Mouse (Mus musculus): ENCODE results near the gene Per1. TPM values are rescaled to one million over a fixed set of nuclear protein-coding genes. Genes with fewer than 3 reads are reported as not detected.
A peak's percentile ranks its signal among the peaks of the same experiment; 100 is the strongest.

Per1 gene
- total RNA-seq, 2 experiments from 2014 or later: 68.2 to 76.8 TPM

DNA sequence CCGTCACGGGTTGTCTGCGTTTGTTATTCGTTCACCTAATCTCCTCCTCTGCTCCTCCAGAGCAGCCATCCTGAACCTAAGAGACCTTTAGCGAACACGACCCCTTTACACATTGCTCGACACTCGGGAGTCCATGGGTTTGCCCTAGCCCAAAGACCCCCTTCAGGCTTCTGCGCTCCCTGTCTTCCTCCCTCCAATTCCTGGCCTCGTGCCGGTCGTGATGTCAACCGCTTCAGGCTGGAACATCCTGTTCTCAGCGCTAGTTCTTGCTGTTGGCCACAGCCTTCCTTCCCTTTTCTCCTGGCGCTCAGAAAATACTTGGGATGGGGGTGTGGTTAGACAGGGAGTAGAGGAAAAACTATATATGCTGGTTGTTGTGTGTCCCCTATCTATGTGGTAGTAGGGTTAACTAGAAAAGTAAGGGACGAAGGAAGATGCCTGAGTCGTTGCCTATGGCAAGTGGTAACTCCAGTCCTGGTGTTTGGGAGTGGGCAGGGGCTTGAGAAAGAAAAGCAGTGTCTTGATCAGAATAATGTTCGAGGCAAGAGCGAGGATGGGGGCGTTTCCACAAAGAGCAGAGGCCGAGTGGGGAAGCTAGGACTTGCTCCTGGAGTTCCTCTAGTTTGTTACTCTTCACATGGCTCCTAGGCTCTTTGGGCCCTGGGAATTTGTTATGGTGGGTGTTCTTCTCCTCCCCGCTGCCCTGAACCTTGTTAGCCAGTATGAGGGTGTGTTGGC, 4.3 kb downstream of the Per1 start:
- peak overlapping the region; percentile 74 for H3K4me3 ChIP-seq
- peak overlapping the region; percentile 100 for H3K27ac ChIP-seq
- TF ChIP-seq CTCF (IDR thresholded peaks at IDR 0.05): no peak
- intact Hi-C loops (cut with DNase I): no loop called here
- peak; percentile 95 for DNase-seq

DNA sequence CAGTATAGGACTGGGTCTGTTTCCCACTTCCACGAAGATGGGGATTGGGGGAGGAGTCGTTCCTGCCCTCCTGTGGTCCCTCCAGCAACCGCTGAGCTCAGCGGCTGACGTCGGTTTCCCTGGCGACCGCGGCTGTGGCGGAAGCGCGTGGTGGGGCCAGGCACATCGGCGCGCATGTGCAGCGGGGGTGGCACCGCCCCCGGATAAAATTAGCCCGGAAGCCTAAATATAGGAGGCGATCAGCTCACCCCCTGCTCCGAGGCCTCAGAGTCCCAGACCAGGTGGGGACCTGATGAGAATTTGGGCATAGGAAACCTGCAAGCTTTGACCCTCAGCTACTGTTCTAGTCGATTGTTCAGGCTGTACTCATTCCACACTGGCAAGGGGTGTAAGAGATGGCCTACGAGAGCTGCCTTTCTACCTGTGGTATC, 4.9 kb downstream of the Per1 start:
- TF ChIP-seq CTCF (IDR thresholded peaks at IDR 0.05): peak; percentile 5; the same call in 1 of the 2 replicates
- peak; percentile 98 for DNase-seq
- H3K27ac ChIP-seq: peak overlapping the region; percentile 100
- intact Hi-C loops (cut with DNase I): loop anchor here (10.0 kb wide), 1 partner anchor 815 kb away; the partner anchor contains the start of gene Gps2
- peak overlapping the region; percentile 74 for H3K4me3 ChIP-seq

DNA sequence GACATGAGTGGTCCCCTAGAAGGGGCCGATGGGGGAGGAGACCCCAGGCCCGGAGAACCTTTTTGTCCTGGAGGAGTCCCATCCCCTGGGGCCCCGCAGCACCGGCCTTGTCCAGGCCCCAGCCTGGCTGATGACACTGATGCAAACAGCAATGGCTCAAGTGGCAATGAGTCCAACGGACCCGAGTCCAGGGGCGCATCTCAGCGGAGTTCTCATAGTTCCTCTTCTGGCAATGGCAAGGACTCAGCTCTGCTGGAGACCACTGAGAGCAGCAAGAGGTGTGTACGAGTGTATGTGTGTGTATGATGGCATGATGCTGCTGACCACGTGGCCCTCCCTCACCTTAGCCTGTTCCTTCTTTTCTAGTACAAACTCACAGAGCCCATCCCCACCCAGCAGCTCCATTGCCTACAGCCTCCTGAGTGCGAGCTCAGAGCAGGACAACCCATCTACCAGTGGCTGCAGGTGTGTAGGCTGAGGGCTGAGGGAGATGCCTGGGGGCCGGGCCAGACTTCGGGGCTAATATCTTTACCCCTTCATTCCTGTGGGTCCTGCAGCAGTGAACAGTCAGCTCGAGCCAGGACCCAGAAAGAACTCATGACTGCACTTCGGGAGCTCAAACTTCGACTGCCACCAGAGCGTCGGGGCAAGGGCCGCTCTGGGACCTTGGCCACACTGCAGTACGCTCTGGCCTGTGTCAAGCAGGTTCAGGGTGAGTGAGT, 5.8 kb downstream of the Per1 start:
- peak overlapping the region; percentile 100 for H3K27ac ChIP-seq
- peak; percentile 57 for DNase-seq
- no peak for TF ChIP-seq CTCF (IDR thresholded peaks at IDR 0.05)
- H3K4me3 ChIP-seq: peak overlapping the region; percentile 74
- intact Hi-C loops (cut with DNase I): loop anchor here (10.0 kb wide), 1 partner anchor 814 kb away; the partner anchor contains the start of gene Gps2

DNA sequence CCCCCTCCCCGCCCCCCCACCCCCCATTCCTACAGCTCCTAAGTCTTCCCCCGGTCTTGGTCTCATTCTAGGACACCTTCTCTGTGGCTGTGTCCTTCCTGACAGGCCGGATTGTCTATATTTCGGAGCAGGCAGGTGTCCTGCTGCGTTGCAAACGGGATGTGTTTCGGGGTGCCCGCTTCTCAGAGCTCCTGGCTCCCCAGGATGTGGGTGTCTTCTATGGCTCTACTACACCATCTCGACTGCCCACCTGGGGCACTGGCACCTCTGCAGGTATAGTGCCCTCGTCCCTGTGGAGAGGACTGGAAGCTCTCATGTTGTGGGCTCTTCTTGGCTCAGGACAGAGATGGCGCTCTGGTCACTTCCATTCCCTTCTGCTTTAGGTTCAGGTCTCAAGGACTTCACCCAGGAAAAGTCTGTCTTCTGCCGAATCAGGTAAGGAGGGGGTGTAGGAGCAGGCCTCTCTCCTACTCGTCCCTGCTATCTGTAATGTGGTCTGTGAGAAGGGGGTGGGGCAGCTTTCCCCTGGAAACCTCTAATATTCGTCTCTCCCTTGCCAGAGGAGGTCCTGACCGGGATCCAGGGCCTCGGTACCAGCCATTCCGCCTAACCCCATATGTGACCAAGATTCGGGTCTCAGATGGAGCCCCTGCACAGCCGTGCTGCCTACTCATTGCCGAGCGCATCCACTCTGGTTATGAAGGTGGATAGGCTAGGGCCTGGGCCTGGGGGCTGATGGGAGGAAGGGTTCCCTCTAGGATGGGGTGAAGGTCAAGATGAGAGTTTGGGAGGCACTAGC, 6.8 kb downstream of the Per1 start:
- DNase-seq: peak; percentile 23
- Histone ChIP-seq H3K4me3 (peak overlapping the region; percentile 23; the same call in 1 of the 2 replicates), H3K27ac (peak overlapping the region; percentile 100; the same call in 1 of the 2 replicates)
- intact Hi-C loops (cut with DNase I): loop anchor here (10.0 kb wide), 1 partner anchor 813 kb away; the partner anchor contains the start of gene Gps2
- TF ChIP-seq CTCF (IDR thresholded peaks at IDR 0.05): no peak

DNA sequence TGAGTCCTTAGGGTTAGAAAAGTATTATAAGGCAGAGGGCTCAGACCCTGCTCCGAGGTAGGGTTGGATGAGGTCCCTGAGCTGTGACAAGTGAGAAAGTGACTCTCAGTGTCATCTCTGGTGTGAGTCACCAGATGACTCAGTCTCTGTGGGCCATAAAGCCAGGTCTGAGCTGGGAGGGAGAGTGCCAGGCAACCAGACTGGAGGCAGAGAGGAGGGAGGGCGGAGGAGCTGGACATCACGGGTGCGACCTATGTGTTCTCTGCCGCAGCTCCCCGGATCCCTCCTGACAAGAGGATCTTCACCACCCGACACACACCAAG, 7.3 kb downstream of the Per1 start:
- intact Hi-C loops (cut with DNase I): loop anchor here (10.0 kb wide), 1 partner anchor 812 kb away; the partner anchor contains the start of gene Gps2
- Histone ChIP-seq H3K27ac (peak overlapping the region; percentile 100; the same call in 1 of the 2 replicates), H3K4me3 (no peak overlapping the region)
- peak; percentile 24 for DNase-seq
- TF ChIP-seq CTCF (IDR thresholded peaks at IDR 0.05): no peak

DNA sequence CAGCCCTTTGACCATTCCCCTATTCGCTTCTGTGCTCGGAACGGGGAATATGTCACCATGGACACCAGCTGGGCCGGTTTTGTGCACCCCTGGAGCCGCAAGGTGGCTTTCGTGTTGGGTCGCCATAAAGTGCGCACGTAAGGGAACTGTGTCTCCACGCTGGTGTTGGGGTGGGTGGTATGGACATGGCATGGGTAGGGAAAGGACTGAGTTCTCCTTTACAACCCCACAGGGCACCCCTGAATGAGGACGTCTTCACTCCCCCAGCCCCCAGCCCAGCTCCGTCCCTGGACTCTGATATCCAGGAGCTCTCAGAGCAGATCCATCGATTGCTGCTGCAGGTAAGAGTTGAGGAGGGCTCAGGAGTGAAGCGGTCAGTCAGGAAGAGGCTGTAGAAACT, 8.1 kb downstream of the Per1 start:
- DNase-seq: peak; percentile 22
- no peak overlapping the region for H3K27ac ChIP-seq
- intact Hi-C loops (cut with DNase I): loop anchor here (10.0 kb wide), 1 partner anchor 812 kb away; the partner anchor contains the start of gene Gps2
- no peak for TF ChIP-seq CTCF (IDR thresholded peaks at IDR 0.05)
- H3K4me3 ChIP-seq: no peak overlapping the region

DNA sequence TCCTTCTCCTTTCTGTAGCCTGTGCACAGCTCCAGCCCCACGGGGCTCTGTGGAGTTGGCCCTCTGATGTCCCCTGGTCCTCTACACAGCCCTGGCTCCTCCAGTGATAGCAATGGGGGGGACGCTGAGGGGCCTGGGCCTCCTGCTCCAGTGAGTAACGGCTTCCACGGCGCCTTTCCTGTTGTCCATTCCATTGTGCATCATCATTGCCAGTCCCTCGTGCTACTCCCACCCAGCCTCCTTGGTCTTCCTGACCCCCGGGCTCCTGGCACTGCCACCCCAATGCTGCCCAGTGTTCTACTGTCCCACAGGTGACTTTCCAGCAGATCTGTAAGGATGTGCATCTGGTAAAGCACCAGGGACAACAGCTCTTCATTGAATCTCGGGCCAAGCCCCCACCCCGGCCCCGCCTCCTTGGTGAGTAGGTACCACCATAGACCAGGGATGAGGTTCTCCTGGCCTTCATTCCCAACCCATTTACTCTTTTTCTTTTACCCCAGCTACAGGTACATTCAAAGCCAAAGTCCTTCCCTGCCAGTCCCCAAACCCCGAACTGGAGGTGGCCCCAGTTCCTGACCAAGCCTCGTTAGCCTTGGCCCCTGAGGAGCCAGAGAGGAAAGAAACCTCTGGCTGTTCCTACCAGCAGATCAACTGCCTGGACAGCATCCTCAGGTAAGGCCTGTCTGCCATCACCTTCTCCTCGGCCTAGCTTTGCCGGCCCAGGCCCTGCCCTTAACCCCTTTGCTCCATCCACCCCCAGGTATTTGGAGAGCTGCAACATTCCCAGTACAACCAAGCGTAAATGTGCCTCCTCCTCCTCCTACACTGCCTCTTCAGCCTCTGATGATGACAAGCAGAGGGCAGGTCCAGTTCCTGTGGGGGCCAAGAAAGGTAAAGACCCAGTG, 8.8 kb downstream of the Per1 start:
- no peak for TF ChIP-seq CTCF (IDR thresholded peaks at IDR 0.05)
- Histone ChIP-seq H3K4me3 (no peak overlapping the region), H3K27ac (no peak overlapping the region)
- intact Hi-C loops (cut with DNase I): loop anchor here (10.0 kb wide), 1 partner anchor 811 kb away; the partner anchor contains the start of gene Gps2
- DNase-seq: peak; percentile 26

DNA sequence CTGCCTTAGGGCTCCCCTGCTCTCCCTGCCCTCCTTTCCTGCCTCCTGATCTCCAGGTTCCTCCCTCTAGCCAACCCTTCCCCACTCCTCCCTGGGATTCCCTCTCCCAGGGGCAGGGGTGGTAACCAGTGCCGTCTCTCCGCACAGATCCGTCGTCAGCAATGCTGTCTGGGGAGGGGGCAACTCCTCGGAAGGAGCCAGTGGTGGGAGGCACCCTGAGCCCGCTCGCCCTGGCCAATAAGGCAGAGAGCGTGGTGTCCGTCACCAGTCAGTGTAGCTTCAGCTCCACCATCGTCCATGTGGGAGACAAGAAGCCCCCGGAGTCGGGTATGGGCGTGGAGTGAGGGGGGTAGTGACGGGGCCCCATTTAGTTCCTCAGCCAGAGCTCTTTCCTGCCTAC, 9.5 kb downstream of the Per1 start:
- peak; percentile 19 for DNase-seq
- Histone ChIP-seq H3K4me3 (no peak overlapping the region), H3K27ac (no peak overlapping the region)
- intact Hi-C loops (cut with DNase I): loop anchor here (10.0 kb wide), 1 partner anchor 810 kb away; the partner anchor contains the start of gene Gps2
- TF ChIP-seq CTCF (IDR thresholded peaks at IDR 0.05): no peak

DNA sequence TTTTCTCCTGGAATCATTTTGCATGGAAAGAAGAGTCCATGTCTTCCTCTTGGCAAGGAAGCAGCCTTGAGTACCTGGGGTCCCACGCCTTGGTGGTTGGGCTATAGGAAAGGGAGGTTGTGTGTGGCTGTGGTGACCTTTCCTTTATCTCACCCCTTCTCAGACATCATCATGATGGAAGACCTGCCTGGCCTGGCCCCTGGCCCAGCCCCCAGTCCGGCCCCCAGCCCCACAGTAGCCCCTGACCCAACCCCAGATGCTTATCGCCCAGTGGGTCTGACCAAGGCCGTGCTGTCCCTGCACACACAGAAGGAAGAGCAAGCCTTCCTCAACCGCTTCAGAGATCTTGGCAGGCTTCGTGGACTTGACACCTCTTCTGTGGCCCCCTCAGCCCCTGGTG, 10.2 kb downstream of the Per1 start:
- TF ChIP-seq CTCF (IDR thresholded peaks at IDR 0.05): no peak
- peak; percentile 23 for DNase-seq
- intact Hi-C loops (cut with DNase I): loop anchor here (10.0 kb wide), 1 partner anchor 810 kb away; the partner anchor contains the start of gene Gps2
- no peak overlapping the region for H3K27ac ChIP-seq
- no peak overlapping the region for H3K4me3 ChIP-seq

DNA sequence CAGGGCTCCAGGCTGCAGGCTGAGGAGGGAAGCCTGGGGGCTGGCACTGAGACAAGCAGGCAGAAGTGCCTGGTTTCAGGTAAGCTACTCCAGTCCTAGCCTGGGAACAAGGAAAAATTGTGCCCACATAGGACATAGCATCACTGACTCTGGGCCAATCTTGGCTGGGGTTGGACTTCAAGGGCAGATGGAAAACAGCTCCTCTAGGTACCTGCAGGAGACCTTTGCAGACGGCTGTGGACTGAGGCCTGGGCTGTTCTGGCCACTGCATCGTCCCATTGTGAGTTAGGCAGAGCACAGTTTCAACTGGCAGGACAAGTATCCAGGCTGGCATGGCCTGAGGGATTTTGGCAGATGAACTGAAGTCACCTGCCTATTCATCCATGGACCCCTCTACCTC, 10.8 kb downstream of the Per1 start:
- Histone ChIP-seq H3K4me3 (no peak overlapping the region), H3K27ac (no peak overlapping the region)
- no peak for TF ChIP-seq CTCF (IDR thresholded peaks at IDR 0.05)
- DNase-seq: peak; percentile 30
- intact Hi-C loops (cut with DNase I): loop anchor here (10.0 kb wide), 1 partner anchor 809 kb away; the partner anchor contains the start of gene Gps2

DNA sequence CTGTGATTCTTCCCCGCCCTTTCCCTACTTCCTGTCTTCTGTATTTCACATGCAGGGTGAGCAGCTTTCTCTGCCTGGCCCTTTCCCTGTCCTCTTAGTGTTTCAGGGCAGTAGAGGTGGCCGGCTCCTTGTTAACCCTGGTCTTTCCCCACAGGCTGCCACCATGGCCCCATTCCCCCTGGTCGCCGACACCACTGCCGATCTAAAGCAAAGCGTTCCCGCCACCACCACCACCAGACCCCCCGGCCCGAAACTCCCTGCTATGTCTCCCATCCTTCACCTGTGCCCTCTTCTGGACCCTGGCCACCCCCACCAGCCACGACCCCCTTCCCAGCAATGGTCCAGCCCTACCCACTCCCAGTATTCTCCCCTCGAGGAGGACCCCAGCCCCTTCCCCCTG, 11.3 kb downstream of the Per1 start:
- DNase-seq: peak; percentile 37
- H3K4me3 ChIP-seq: no peak overlapping the region
- no peak overlapping the region for H3K27ac ChIP-seq
- intact Hi-C loops (cut with DNase I): loop anchor here (10.0 kb wide), 1 partner anchor 809 kb away; the partner anchor contains the start of gene Gps2
- no peak for TF ChIP-seq CTCF (IDR thresholded peaks at IDR 0.05)

All from gastrocnemius, adult 2 months (tissue).